ENCODE assay signal across 15 mouse cellular contexts in the genomic region with DNA sequence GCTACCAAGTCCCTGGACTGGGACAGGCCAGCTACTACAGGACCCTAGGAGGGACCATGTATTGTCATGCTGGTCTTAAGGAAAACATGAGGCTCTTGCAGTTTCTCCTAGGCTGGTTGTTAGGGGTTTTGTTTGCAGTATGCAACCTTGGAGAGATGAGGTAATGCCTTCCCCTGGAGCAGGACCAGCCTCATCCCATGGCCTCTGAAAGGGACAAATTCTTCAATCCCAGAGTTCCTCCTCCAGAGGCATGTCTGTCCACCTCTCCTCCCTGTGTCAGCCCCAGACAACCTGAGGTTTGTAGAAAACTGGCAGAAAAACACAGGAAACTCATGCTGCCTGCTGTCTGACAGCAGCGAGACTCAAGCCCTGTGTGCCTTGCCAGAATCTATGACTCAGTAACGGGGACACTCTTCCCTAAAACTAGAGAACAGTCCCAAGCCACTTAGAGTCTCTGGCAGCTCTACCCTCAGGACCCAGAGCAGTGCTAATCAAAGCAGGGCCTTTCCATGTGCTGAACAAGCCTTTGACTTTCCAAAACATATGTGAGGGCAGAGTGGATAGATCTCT. TPM values are rescaled to one million over a fixed set of nuclear protein-coding genes. Genes with fewer than 3 reads are reported as not detected.
DNase-seq lines count a peak whose midpoint lies in the region; ATAC-seq and TF ChIP-seq lines count a peak whose summit lies in the region.
"Had no signal": no experiment of that assay in that cellular context is flagged by ENCODE, and none has a peak within 500 bp of the region (broad histone marks: within the 10 kb centered on the region; RNA-seq: fewer than 3 reads in every experiment).

No protein-coding gene starts in this region.

- H3K27ac ChIP-seq in forebrain, postnatal 0 days (ENCODE audit: low read depth, low read length): no peak overlapping the region
- H3K27ac ChIP-seq in forebrain, embryonic 14.5 days (ENCODE audit: low read depth, low read length): no peak overlapping the region
- H3K27ac ChIP-seq in heart, embryonic 15.5 days: peak overlapping the region; percentile 53
- no peak overlapping the region for H3K27ac ChIP-seq in kidney, embryonic 16.5 days (ENCODE audit: low read length)
- H3K27ac ChIP-seq: embryonic facial prominence, embryonic 12.5 days; forebrain, embryonic 15.5 days; hindbrain, embryonic 10.5 days; liver, embryonic 13.5 days had no signal

- no peaks in the 10 kb centered on the region for H3K27me3 ChIP-seq in forebrain, postnatal 0 days (ENCODE audit: insufficient read depth, low read length)
- H3K27me3 ChIP-seq in forebrain, embryonic 14.5 days (replicated peaks; ENCODE audit: control insufficient read depth, insufficient read depth, low read length): no peaks in the 10 kb centered on the region
- H3K27me3 ChIP-seq in heart, embryonic 15.5 days: no peaks in the 10 kb centered on the region
- H3K27me3 ChIP-seq in kidney, embryonic 16.5 days (ENCODE audit: insufficient read depth, low read length): no peaks in the 10 kb centered on the region
- H3K27me3 ChIP-seq: embryonic facial prominence, embryonic 12.5 days; forebrain, embryonic 15.5 days; liver, embryonic 13.5 days; megakaryocyte, embryonic 14.5 days had no signal

- no peak for DNase-seq in forebrain, postnatal 0 days
- no peak for DNase-seq in forebrain, embryonic 14.5 days (ENCODE audit: low spot score)
- peak; percentile 32 for DNase-seq in lung, postnatal 10 days
- no peak for DNase-seq in lung, adult 2 months
- no peak for DNase-seq in thymus, postnatal 25 days
- no peak for DNase-seq in urinary bladder, postnatal 4 days (ENCODE audit: low spot score in 2 of 2)
- DNase-seq: cerebellum, adult 8-10 months; liver, embryonic 13.5 days had no signal

- no peak overlapping the region for H3K4me2 ChIP-seq in forebrain, postnatal 0 days (ENCODE audit: low read depth)
- H3K4me2 ChIP-seq in forebrain, embryonic 14.5 days (ENCODE audit: low read length): no peak overlapping the region
- no peak overlapping the region for H3K4me2 ChIP-seq in heart, embryonic 15.5 days
- no peak overlapping the region for H3K4me2 ChIP-seq in kidney, embryonic 16.5 days (replicated peaks; ENCODE audit: low read depth, low read length)
- H3K4me2 ChIP-seq: embryonic facial prominence, embryonic 12.5 days; forebrain, embryonic 15.5 days; liver, embryonic 13.5 days had no signal

- H3K9me3 ChIP-seq in forebrain, postnatal 0 days (ENCODE audit: low read length): no peaks in the 10 kb centered on the region
- H3K9me3 ChIP-seq in forebrain, embryonic 14.5 days (replicated peaks; ENCODE audit: control insufficient read depth, low read length): no peaks in the 10 kb centered on the region
- H3K9me3 ChIP-seq in heart, embryonic 15.5 days (replicated peaks): no peaks in the 10 kb centered on the region
- H3K9me3 ChIP-seq in kidney, embryonic 16.5 days (ENCODE audit: low read length): no peaks in the 10 kb centered on the region
- H3K9me3 ChIP-seq: embryonic facial prominence, embryonic 12.5 days; forebrain, embryonic 15.5 days; hindbrain, embryonic 10.5 days; liver, embryonic 13.5 days had no signal

- ATAC-seq in forebrain, postnatal 0 days: peak; percentile 42; the same call in 1 of the 2 replicates
- no peak for ATAC-seq in forebrain, embryonic 14.5 days
- peak; percentile 47; the same call in 1 of the 2 replicates for ATAC-seq in heart, embryonic 15.5 days (replicated peaks; ENCODE audit: insufficient number of reproducible peaks, insufficient read depth, low FRiP score, low read depth)
- no peak for ATAC-seq in kidney, embryonic 16.5 days (ENCODE audit: low FRiP score, low TSS enrichment)
- ATAC-seq: forebrain, embryonic 15.5 days; intestine, postnatal 0 days had no signal

- H3K4me3 ChIP-seq in forebrain, postnatal 0 days (ENCODE audit: low read depth, low read length): no peak overlapping the region
- H3K4me3 ChIP-seq in forebrain, embryonic 14.5 days (ENCODE audit: low read depth, low read length): no peak overlapping the region
- H3K4me3 ChIP-seq in lung, adult 2 months (replicated peaks; ENCODE audit: extremely low read depth, low read depth, low read length): no peak overlapping the region
- no peak overlapping the region for H3K4me3 ChIP-seq in heart, embryonic 15.5 days
- H3K4me3 ChIP-seq in kidney, embryonic 16.5 days (ENCODE audit: low read length): no peak overlapping the region
- H3K4me3 ChIP-seq: embryonic facial prominence, embryonic 12.5 days; forebrain, embryonic 15.5 days; hindbrain, embryonic 10.5 days; liver, embryonic 13.5 days; megakaryocyte, embryonic 14.5 days had no signal

- 52% methylated on average over 2 of the region's 2 CpGs for WGBS in forebrain, postnatal 0 days
- 85% methylated on average over 2 of the region's 2 CpGs for WGBS in forebrain, embryonic 14.5 days
- 27% methylated on average over 2 of the region's 2 CpGs for WGBS in lung, adult 2 months
- WGBS in heart, embryonic 15.5 days: 43% methylated on average over 2 of the region's 2 CpGs
- 56% methylated on average over 2 of the region's 2 CpGs for WGBS in kidney, embryonic 16.5 days

- TF ChIP-seq POLR2A in lung, adult 2 months (IDR thresholded peaks at IDR 0.05; ENCODE audit: borderline replicate concordance, extremely low read depth, low read depth, low read length): no peak

- H3K9ac ChIP-seq in forebrain, postnatal 0 days: no peak overlapping the region
- H3K9ac ChIP-seq in forebrain, embryonic 14.5 days (ENCODE audit: low read length): no peak overlapping the region
- H3K9ac ChIP-seq in heart, embryonic 15.5 days: no peak overlapping the region
- H3K9ac ChIP-seq in kidney, embryonic 16.5 days (replicated peaks; ENCODE audit: low read length): no peak overlapping the region
- H3K9ac ChIP-seq: embryonic facial prominence, embryonic 12.5 days; forebrain, embryonic 15.5 days; liver, embryonic 13.5 days had no signal

- no peaks in the 10 kb centered on the region for H3K4me1 ChIP-seq in forebrain, postnatal 0 days (ENCODE audit: insufficient read depth)
- no peaks in the 10 kb centered on the region for H3K4me1 ChIP-seq in forebrain, embryonic 14.5 days (ENCODE audit: control insufficient read depth, insufficient read depth, low read length)
- H3K4me1 ChIP-seq in lung, adult 2 months (ENCODE audit: control insufficient read depth, insufficient read depth, low read length): no peaks in the 10 kb centered on the region
- no peaks in the 10 kb centered on the region for H3K4me1 ChIP-seq in heart, embryonic 15.5 days (replicated peaks)
- no peaks in the 10 kb centered on the region for H3K4me1 ChIP-seq in kidney, embryonic 16.5 days (ENCODE audit: insufficient read depth, low read length)
- H3K4me1 ChIP-seq: embryonic facial prominence, embryonic 12.5 days; forebrain, embryonic 15.5 days; hindbrain, embryonic 10.5 days; liver, embryonic 13.5 days; megakaryocyte, embryonic 14.5 days had no signal

- no peaks in the 10 kb centered on the region for H3K36me3 ChIP-seq in forebrain, postnatal 0 days (ENCODE audit: insufficient read depth)
- no peaks in the 10 kb centered on the region for H3K36me3 ChIP-seq in forebrain, embryonic 14.5 days (ENCODE audit: control insufficient read depth, insufficient read depth, low read length)
- no peaks in the 10 kb centered on the region for H3K36me3 ChIP-seq in heart, embryonic 15.5 days
- H3K36me3 ChIP-seq in kidney, embryonic 16.5 days (ENCODE audit: insufficient read depth, low read length): no peaks in the 10 kb centered on the region
- H3K36me3 ChIP-seq: embryonic facial prominence, embryonic 12.5 days; forebrain, embryonic 15.5 days; hindbrain, embryonic 10.5 days; liver, embryonic 13.5 days had no signal

- TF ChIP-seq CTCF in forebrain, postnatal 0 days (IDR thresholded peaks at IDR 0.05; ENCODE audit: low read depth): no peak
- TF ChIP-seq CTCF in lung, adult 2 months (IDR thresholded peaks at IDR 0.05; ENCODE audit: insufficient read depth, low read length): no peak

RNA-seq across cellular contexts. Expression of gene Eps8, which starts 36.0 kb away (rescaled TPM):
- 23.5 and 26.0 TPM in 2 replicates for total RNA-seq in forebrain, postnatal 0 days (2014; rRNA removed)
- polyA plus RNA-seq in forebrain, postnatal 0 days (2015; fragmentation: Nextera tagmentation; extraction: Ambion mirVana): 16.4 and 23.7 TPM in 2 replicates
- 11.4 and 14.3 TPM in 2 replicates for polyA plus RNA-seq in forebrain, embryonic 14.5 days (2014; fragmentation: Nextera tagmentation; extraction: Ambion mirVana)
- 15.9 and 16.0 TPM in 2 replicates for polyA plus RNA-seq in lung, adult 2 months (2012; rRNA removed)
- 25.0 and 33.3 TPM in 2 replicates for polyA plus RNA-seq in heart, embryonic 15.5 days (2015; fragmentation: Nextera tagmentation; extraction: Ambion mirVana)
- 42.0 and 43.0 TPM in 2 replicates for polyA plus RNA-seq in kidney, embryonic 16.5 days (2015; fragmentation: Nextera tagmentation; extraction: Ambion mirVana)

RNA-seq across cellular contexts. Expression of gene Strap, which starts 44.2 kb away (rescaled TPM):
- total RNA-seq in forebrain, postnatal 0 days (2014; rRNA removed): 126 and 132 TPM in 2 replicates
- 190 and 204 TPM in 2 replicates for polyA plus RNA-seq in forebrain, postnatal 0 days (2015; fragmentation: Nextera tagmentation; extraction: Ambion mirVana)
- polyA plus RNA-seq in forebrain, embryonic 14.5 days (2014; fragmentation: Nextera tagmentation; extraction: Ambion mirVana): 209 and 220 TPM in 2 replicates
- polyA plus RNA-seq in lung, adult 2 months (2012; rRNA removed): 28.3 and 33.2 TPM in 2 replicates
- polyA plus RNA-seq in heart, embryonic 15.5 days (2015; fragmentation: Nextera tagmentation; extraction: Ambion mirVana): 106 and 109 TPM in 2 replicates
- 162 and 164 TPM in 2 replicates for polyA plus RNA-seq in kidney, embryonic 16.5 days (2015; fragmentation: Nextera tagmentation; extraction: Ambion mirVana)

Comparison
In these comparisons a context has a peak if more than half of its experiments do, and no peak if none do; other contexts are left out.
1. ATAC-seq: peak in forebrain, postnatal 0 days (single experiment) and heart, embryonic 15.5 days (single experiment); none in forebrain, embryonic 14.5 days (single experiment) and kidney, embryonic 16.5 days (single experiment).